Mouse (Mus musculus) thymus, adult 2 months (tissue): ENCODE results near the gene Hoxc8. TPM values are rescaled to one million over a fixed set of nuclear protein-coding genes. Genes with fewer than 3 reads are reported as not detected.

Experiments used
- DNase-seq: peaks from one replicate; pipeline ENCODE4 v3.0.0; 2021
- H3K27ac ChIP-seq: fragments of 200-500 bp; 2 replicates; pipeline ENCODE4 v1.5.1; 2012; ENCODE audit warnings: low read length, control low read depth; ENCODE audit not compliant: control insufficient read depth, insufficient read depth
- H3K27me3 ChIP-seq: fragments of 200-500 bp; 2 replicates; pipeline ENCODE4 v1.6.1; 2012; ENCODE audit warnings: mild to moderate bottlenecking, low read length, moderate library complexity, mixed read lengths; ENCODE audit not compliant: control insufficient read depth, insufficient read depth
- H3K36me3 ChIP-seq: fragments of 200-500 bp; 2 replicates; pipeline ENCODE4 v1.6.1; 2012; ENCODE audit warnings: mild to moderate bottlenecking, low read length, moderate library complexity; ENCODE audit not compliant: control insufficient read depth, insufficient read depth
- H3K4me1 ChIP-seq: fragments of 200-500 bp; replicated peaks from 2 replicates; pipeline ENCODE4 v1.6.1; 2012; ENCODE audit warnings: low read length; ENCODE audit not compliant: control insufficient read depth, insufficient read depth
- H3K4me3 ChIP-seq: fragments of 200-500 bp; 2 replicates; pipeline ENCODE4 v1.5.1; 2012; ENCODE audit warnings: mild to moderate bottlenecking, low read length, control low read depth, moderate library complexity; ENCODE audit not compliant: control insufficient read depth, insufficient read depth
- CTCF ChIP-seq: fragments of 200-500 bp; IDR thresholded peaks from 2 replicates; pipeline ENCODE4 v1.5.1; 2012; ENCODE audit warnings: mild to moderate bottlenecking, control low read depth, low read length, moderate library complexity, borderline replicate concordance; ENCODE audit not compliant: control insufficient read depth, poor library complexity, insufficient read depth; ENCODE audit errors: extremely low read depth
- POLR2A ChIP-seq: fragments of 200-500 bp; IDR thresholded peaks from 2 replicates; pipeline ENCODE4 v1.6.1; 2012; ENCODE audit warnings: mild to moderate bottlenecking, low read length, control low read depth, moderate library complexity; ENCODE audit not compliant: control insufficient read depth, poor library complexity, insufficient read depth; ENCODE audit errors: extremely low read depth
- WGBS: fragments of 180-500 bp; shearing (Covaris S2); methylation state at CpG from one replicate; pipeline ENCODE4 v1.1.7; 2018; 5-methylcytosine and 5-hydroxymethylcytosine counted together
- polyA plus RNA-seq: library from polyadenylated mRNA; depleted of rRNA; stranded (reverse); fragments of >200 nt; gene quantifications from 2 replicates; pipeline ENCODE4 v1.2.3, GENCODE M21; 2012

The Hoxc8 gene
- polyA plus RNA-seq, 1 experiment, result 0.07 TPM

DNA sequence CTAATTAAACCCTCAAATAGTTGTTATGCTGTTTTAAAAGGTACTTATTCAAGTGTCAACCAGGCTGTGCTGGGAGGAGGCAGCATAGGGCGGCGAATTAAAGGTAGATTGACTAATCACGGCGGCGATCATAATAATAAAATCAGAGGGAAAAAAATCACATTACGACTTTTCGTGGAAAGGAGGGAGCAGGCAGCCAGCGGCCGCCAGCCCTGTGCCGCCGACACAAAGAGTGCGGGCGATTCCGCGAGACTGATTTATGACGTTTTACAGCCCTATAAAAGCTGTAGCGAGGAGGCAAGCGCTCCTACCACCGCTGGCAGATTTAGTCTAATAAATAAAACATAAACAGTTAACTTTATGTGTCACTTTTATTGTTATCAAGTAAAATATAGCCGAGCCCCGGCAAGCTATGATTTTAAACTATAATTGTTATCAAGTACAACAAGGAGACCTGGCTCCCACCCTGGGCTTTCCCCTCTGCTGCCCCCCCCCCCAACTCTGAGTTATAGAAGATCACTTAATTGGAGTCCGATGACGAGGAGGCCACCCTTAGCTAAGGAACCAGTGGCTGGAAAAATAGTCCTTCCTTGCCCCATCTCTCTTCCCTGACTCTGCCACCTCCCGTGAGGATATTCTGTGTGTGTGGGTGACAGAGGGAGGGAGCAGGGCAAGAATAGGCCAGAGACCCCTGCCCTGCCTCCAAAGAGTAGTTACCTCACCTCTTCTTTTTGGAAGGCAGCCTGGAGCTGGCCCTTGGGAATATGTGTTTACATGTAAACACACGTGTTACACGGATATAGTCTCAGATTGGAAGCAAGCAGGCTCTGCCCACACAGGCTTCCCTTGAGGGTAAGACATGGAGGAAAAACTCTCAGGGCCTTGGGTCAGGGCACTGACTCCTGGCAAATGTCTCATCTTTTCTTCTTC, 42.5 kb downstream of the Hoxc8 start:
- H3K27me3 ChIP-seq, result peaks cover 32% of the 10 kb centered on the region
- DNase-seq, result no peak
- WGBS, result 7% methylated on average over 26 of the region's 26 CpGs

DNA sequence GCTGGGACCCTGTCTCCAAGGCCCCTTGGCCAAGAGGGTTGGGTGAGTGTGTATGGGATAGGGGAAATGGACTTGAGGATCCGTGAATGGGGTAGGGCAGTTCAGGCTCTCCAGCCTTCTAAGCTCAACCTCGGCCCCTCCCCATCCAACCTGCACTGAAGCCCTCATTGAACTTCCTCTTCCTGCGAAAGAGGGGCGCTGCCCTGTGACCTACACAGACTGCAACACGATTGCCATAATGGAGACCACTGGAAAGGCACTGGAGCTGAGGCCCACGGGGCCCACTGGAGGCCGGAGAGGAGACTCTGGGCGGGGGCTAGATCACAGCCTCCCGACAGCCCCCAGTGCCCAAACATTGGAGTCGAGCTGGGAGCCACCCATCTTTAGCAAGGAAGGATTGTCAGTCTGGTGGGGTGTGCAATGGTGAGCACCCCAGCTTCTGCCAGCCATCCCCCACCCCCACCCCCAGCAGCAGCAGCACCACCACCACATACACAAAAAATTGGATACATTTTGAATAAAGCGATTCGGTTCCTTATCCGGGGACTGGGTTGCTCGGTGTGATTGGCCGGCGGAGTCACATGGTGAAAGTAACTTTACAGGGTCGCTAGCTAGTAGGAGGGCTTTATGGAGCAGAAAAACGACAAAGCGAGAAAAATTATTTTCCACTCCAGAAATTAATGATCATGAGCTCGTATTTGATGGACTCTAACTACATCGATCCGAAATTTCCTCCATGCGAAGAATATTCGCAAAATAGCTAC, 43.8 kb downstream of the Hoxc8 start:
- no peaks in the 10 kb centered on the region for H3K36me3 ChIP-seq
- H3K27ac ChIP-seq, result no peak overlapping the region
- TF ChIP-seq POLR2A, result no peak
- no peak for TF ChIP-seq CTCF
- H3K4me3 ChIP-seq, result no peak overlapping the region
- no peaks in the 10 kb centered on the region for H3K4me1 ChIP-seq
- DNase-seq, result no peak
- peaks cover 32% of the 10 kb centered on the region for H3K27me3 ChIP-seq
- 4% methylated on average over 23 of the region's 24 CpGs for WGBS

More for the DNA sequence above, 42.5 kb downstream of the Hoxc8 start:
- Histone ChIP-seq H3K4me3 (no peak overlapping the region), H3K27ac (no peak overlapping the region), H3K36me3 (no peaks in the 10 kb centered on the region), H3K4me1 (no peaks in the 10 kb centered on the region)
- no peak for TF ChIP-seq POLR2A
- no peak for TF ChIP-seq CTCF

GRCm38 (mm10) chr15:103034807-103035547, 44.6 kb downstream of the Hoxc8 start:
- WGBS, result 5% methylated on average over 34 of the region's 34 CpGs
- H3K4me1 ChIP-seq, result no peaks in the 10 kb centered on the region
- no peak overlapping the region for H3K27ac ChIP-seq
- H3K36me3 ChIP-seq, result no peaks in the 10 kb centered on the region
- no peak for DNase-seq
- TF ChIP-seq CTCF, result no peak
- H3K4me3 ChIP-seq, result no peak overlapping the region
- H3K27me3 ChIP-seq, result peaks cover 32% of the 10 kb centered on the region

- WGBS, result 10% methylated on average over 14 of the region's 14 CpGs
- Histone ChIP-seq H3K4me3 (no peak overlapping the region), H3K36me3 (no peaks in the 10 kb centered on the region), H3K27me3 (peaks cover 32% of the 10 kb centered on the region), H3K4me1 (no peaks in the 10 kb centered on the region), H3K27ac (no peak overlapping the region)
- DNase-seq, result no peak
- no peak for TF ChIP-seq POLR2A
- no peak for TF ChIP-seq CTCF
Measured at GRCm38 (mm10) chr15:103035548-103035881, 45.1 kb downstream of the Hoxc8 start.

GRCm38 (mm10) chr15:103037579-103037978, 47.2 kb downstream of the Hoxc8 start:
- no peak overlapping the region for H3K4me3 ChIP-seq
- H3K27ac ChIP-seq, result no peak overlapping the region
- TF ChIP-seq CTCF (no peak), POLR2A (no peak)
- H3K36me3 ChIP-seq, result no peaks in the 10 kb centered on the region
- H3K27me3 ChIP-seq, result peaks cover 33% of the 10 kb centered on the region
- H3K4me1 ChIP-seq, result no peaks in the 10 kb centered on the region
- WGBS, result 21% methylated on average over 1 of the region's 1 CpGs
- no peak for DNase-seq

DNA sequence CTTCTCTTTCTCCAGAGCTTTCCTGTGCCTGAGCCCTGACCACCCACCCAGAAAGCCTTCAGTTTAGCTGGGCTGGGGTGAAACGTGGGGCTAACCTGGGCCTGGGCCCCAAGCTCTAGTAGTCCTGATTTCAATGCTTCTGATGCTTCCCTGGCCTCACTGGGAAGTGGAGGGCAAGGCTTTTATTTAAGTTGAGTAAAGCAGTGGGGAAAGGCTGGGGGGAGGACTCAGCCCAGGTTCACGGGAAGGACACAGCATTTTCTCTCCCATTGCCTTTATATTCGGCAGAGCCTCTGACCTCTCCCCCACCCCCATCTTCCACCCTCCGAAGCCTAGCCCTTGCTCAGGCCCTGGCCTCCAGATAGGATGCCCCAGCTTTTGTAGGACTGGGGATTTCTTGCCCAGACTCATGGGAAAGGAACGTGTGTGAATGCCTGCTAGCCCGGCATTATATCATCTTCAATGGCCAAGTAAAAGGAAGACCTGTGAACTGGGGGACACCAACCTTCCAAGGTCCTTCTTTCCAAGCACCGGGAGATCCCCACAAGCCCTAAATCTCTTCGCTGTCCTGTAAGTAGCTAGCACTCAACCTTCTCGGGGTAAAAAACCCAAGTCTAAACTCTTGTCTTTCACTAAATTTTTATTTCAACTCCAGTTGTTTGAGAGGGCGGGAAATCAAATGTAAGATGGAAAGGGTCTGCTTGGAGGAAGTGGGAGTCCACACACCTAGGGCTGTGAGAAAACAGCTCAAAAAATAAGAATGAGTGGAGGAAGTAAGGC, 48.5 kb downstream of the Hoxc8 start:
- TF ChIP-seq POLR2A (no peak), CTCF (no peak)
- Histone ChIP-seq H3K27ac (no peak overlapping the region), H3K27me3 (peaks cover 25% of the 10 kb centered on the region), H3K4me3 (no peak overlapping the region), H3K4me1 (no peaks in the 10 kb centered on the region), H3K36me3 (no peaks in the 10 kb centered on the region)
- WGBS, result 61% methylated on average over 10 of the region's 10 CpGs
- no peak for DNase-seq
